Mouse (Mus musculus) limb, embryonic 13.5 days (tissue): Measurements from ENCODE around the gene Rcbtb2. TPM values are rescaled to one million over a fixed set of nuclear protein-coding genes. Genes with fewer than 3 reads are reported as not detected.

ENCODE experiments used
- ATAC-seq: fragments of 200-750 bp; cut with Nextera tagmentation; 2 replicates; pipeline ENCODE4 v1.8.0; 2017; ENCODE audit warnings: low read depth, moderate number of reproducible peaks, moderate TSS enrichment; ENCODE audit not compliant: low FRiP score
- H3K27ac ChIP-seq: fragments of 300-500 bp; sonication (generic); 2 replicates; pipeline ENCODE4 v1.5.1; 2015; ENCODE audit warnings: inconsistent platforms, mild to moderate bottlenecking, moderate library complexity
- H3K27me3 ChIP-seq: fragments of 300-500 bp; sonication (generic); 2 replicates; pipeline ENCODE4 v1.6.1; 2015; ENCODE audit warnings: mild to moderate bottlenecking, inconsistent platforms
- H3K36me3 ChIP-seq: fragments of 300-500 bp; sonication (generic); 2 replicates; pipeline ENCODE4 v1.6.1; 2015; ENCODE audit warnings: inconsistent platforms, mild to moderate bottlenecking, moderate library complexity
- H3K4me1 ChIP-seq: fragments of 300-500 bp; sonication (generic); 2 replicates; pipeline ENCODE4 v1.6.1; 2015; ENCODE audit warnings: inconsistent platforms
- H3K4me2 ChIP-seq: fragments of 300-500 bp; sonication (generic); replicated peaks from 2 replicates; pipeline ENCODE4 v1.6.1; 2015; ENCODE audit warnings: inconsistent platforms, mild to moderate bottlenecking, moderate library complexity
- H3K4me3 ChIP-seq: fragments of 300-500 bp; sonication (generic); 2 replicates; pipeline ENCODE4 v1.5.1; 2015; ENCODE audit warnings: moderate library complexity, mild to moderate bottlenecking, inconsistent platforms
- H3K9ac ChIP-seq: fragments of 300-500 bp; sonication (generic); 2 replicates; pipeline ENCODE4 v1.6.1; 2015; ENCODE audit warnings: mild to moderate bottlenecking, inconsistent platforms
- H3K9me3 ChIP-seq: fragments of 300-500 bp; sonication (generic); 2 replicates; pipeline ENCODE4 v1.6.1; 2016; ENCODE audit warnings: inconsistent platforms
- WGBS: fragments of 180-500 bp; shearing (Covaris S2); methylation state at CpG from one replicate; pipeline ENCODE4 v1.1.7; 2015; 5-methylcytosine and 5-hydroxymethylcytosine counted together
- polyA plus RNA-seq: library from polyadenylated mRNA; unstranded; fragments of >200 nt; fragmentation: Nextera tagmentation; extraction: Ambion mirVana; gene quantifications from 2 replicates; pipeline ENCODE4 v1.2.1, GENCODE M21; 2015

The Rcbtb2 gene
- polyA plus RNA-seq, 1 experiment from 2014 or later: 146 TPM

DNA sequence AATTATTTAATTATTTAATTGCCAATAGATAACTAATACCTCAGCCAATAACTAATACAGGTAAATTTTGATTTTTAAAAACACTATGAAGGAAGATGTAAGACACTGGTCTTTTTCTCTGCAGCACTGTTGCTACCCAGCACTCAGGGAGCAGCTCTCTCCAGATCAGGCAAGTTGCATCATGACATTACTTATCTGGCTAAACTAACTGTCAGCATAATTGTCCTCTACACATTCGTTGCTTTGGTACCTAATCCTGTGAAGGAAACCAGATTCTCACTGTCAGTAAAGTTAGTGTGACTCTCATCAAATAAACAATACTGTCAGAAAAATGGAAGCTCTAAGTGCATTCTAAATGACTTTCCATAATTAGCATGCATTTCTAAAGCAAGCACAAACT lies 104.0 kb downstream of the Rcbtb2 start:
- H3K36me3 ChIP-seq: no peaks in the 10 kb centered on the region
- no peaks in the 10 kb centered on the region for H3K27me3 ChIP-seq
- no peak overlapping the region for H3K4me3 ChIP-seq
- no peak overlapping the region for H3K4me2 ChIP-seq
- 18% methylated on average over 1 of the region's 1 CpGs for WGBS
- no peak overlapping the region for H3K9ac ChIP-seq
- no peak for ATAC-seq
- peaks cover 17% of the 10 kb centered on the region for H3K4me1 ChIP-seq
- H3K9me3 ChIP-seq: no peaks in the 10 kb centered on the region
- no peak overlapping the region for H3K27ac ChIP-seq

DNA sequence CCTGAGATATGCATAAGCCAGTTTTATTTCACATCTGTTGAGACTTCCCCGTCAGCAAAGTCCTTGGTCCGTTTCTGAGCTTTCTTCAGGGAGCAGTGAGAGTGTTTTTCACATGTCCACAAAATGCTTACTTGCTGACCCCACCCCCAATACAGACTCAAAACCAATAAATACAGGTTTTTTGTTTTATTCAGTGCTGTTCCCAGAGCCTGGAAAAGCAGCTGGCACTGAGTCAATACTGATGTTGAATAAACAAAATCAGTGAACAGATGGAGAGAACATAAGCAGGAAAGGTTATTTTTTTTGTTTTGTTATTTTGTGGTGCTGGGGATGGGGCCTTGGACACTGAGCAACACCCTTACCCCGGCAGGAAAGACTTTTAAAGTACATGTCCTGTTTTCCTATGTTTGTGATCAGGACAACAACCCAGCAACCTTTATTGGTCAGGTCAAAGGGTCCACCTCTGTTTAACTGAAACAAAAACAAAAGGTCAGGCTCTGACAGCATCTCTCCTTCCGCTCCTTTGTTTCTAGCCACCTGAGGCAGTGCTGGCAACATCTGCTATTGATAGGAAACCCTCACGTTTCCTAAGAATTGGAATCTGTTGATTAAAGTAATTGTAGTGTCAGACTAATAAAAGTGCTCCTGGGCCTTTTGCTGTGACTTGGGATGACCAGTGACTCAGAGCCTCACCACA lies 108.6 kb downstream of the Rcbtb2 start:
- H3K36me3 ChIP-seq: no peaks in the 10 kb centered on the region
- H3K4me1 ChIP-seq: peaks cover 29% of the 10 kb centered on the region
- H3K4me3 ChIP-seq: no peak overlapping the region
- no peak overlapping the region for H3K9ac ChIP-seq
- 0 out of 2 replicates have a peak, but pooled peaks have one; percentile 18 for ATAC-seq
- H3K9me3 ChIP-seq: no peaks in the 10 kb centered on the region
- 11% methylated on average over 5 of the region's 5 CpGs for WGBS
- no peak overlapping the region for H3K4me2 ChIP-seq
- no peaks in the 10 kb centered on the region for H3K27me3 ChIP-seq
- H3K27ac ChIP-seq: peak overlapping the region; percentile 28; the same call in 1 of the 2 replicates

DNA sequence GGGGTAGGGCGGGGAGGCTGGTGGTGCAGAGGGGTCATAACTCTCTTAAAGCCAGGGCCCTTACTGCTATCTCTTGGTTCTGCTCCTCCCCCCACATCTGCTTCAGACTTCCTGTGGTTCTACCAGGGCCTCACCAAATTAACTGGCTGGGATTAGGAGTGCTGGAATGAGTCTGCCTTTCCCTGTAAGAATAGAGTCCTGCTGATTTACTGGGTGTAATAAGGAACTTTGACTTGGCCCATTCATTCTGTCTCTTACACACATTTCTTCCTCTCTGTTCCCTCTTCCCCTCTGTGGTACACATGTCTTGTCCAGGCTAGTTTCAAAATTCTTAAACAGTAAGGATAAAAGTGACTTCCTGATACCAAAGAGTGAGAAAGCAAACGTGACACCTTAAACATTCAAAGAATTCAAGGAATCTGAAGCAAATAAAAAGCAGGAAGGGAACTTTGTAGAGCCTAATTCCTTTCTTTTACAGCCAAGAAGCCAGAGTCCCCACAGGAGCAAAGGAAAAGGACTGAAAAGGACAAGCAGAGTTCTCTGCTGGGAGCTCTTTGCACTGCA lies 111.7 kb downstream of the Rcbtb2 start:
- 0% methylated on average over 2 of the region's 2 CpGs for WGBS

DNA sequence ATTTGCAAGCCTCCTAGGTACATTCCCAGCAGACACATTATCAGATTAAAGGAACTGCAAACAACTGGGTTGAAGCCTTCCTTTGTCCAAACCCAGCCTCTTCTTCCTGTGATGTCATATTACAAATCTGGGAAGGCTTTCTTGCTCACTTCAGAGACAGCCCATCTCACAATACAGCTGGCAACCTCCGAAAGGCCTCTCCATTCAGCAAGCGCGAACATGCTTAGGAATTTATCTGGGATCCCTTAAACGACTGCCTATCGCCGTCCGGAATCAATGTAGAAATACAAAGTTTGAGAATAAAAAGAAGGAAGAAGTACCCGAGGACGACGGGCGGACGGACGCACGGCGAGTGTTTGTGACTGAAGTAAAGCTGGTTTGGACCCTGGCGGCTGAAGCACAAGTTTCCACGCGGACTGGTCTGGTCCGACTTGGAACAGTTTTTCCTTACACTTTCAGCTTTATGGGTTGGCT lies 115.0 kb downstream of the Rcbtb2 start, which contains the start of gene Lpar6:
TSS of gene Lpar6 (plus strand) at position 48 of the 474 bp plus-strand sequence.
- Histone ChIP-seq H3K4me1 (peaks cover 17% of the 10 kb centered on the region), H3K27ac (peak within 1 kb of the TSS; percentile 92), H3K9ac (peak within 1 kb of the TSS; percentile 80), H3K9me3 (no peaks in the 10 kb centered on the region), H3K4me3 (peak within 1 kb of the TSS; percentile 62), H3K27me3 (no peaks in the 10 kb centered on the region), H3K4me2 (peak within 1 kb of the TSS; percentile 64), H3K36me3 (peaks cover 6% of the 10 kb centered on the region; the same call in 1 of the 2 replicates)
- ATAC-seq: peak; percentile 87
- under 1% methylated on average over 19 of the region's 19 CpGs for WGBS

More for the DNA sequence above, 111.7 kb downstream of the Rcbtb2 start:
- Histone ChIP-seq H3K27ac (peak overlapping the region; percentile 86), H3K4me3 (no peak overlapping the region), H3K4me1 (peaks cover 27% of the 10 kb centered on the region), H3K4me2 (peak overlapping the region; percentile 28; the same call in 1 of the 2 replicates), H3K9ac (no peak overlapping the region), H3K36me3 (no peaks in the 10 kb centered on the region), H3K27me3 (no peaks in the 10 kb centered on the region), H3K9me3 (no peaks in the 10 kb centered on the region)
- peak; percentile 32; the same call in 1 of the 2 replicates for ATAC-seq

- Histone ChIP-seq H3K36me3 (peaks cover 6% of the 10 kb centered on the region; the same call in 1 of the 2 replicates), H3K27me3 (no peaks in the 10 kb centered on the region), H3K4me2 (peak overlapping the region; percentile 64), H3K9ac (peak overlapping the region; percentile 80), H3K27ac (peak overlapping the region; percentile 92), H3K4me3 (peak overlapping the region; percentile 62), H3K4me1 (peaks cover 17% of the 10 kb centered on the region), H3K9me3 (no peaks in the 10 kb centered on the region)
- peak; percentile 53 for ATAC-seq
- WGBS: under 1% methylated on average over 20 of the region's 20 CpGs
These were observed 115.8 kb downstream of the Rcbtb2 start for GRCm38 (mm10) chr14:73238498-73239250.

GRCm38 (mm10) chr14:73239291-73239690 lies 116.5 kb downstream of the Rcbtb2 start:
- Histone ChIP-seq H3K27me3 (no peaks in the 10 kb centered on the region), H3K9me3 (no peaks in the 10 kb centered on the region), H3K9ac (peak overlapping the region; percentile 80), H3K4me2 (peak overlapping the region; percentile 64), H3K4me1 (peaks cover 15% of the 10 kb centered on the region), H3K4me3 (peak overlapping the region; percentile 62), H3K27ac (peak overlapping the region; percentile 92), H3K36me3 (peaks cover 6% of the 10 kb centered on the region; the same call in 1 of the 2 replicates)
- WGBS: 0% methylated on average over 6 of the region's 6 CpGs
- no peak for ATAC-seq

GRCm38 (mm10) chr14:73239857-73240256 lies 117.0 kb downstream of the Rcbtb2 start:
- Histone ChIP-seq H3K4me2 (no peak overlapping the region), H3K36me3 (peaks cover 6% of the 10 kb centered on the region; the same call in 1 of the 2 replicates), H3K4me1 (peaks cover 9% of the 10 kb centered on the region), H3K27me3 (no peaks in the 10 kb centered on the region), H3K27ac (no peak overlapping the region), H3K9ac (no peak overlapping the region), H3K9me3 (no peaks in the 10 kb centered on the region), H3K4me3 (peak overlapping the region; percentile 17; the same call in 1 of the 2 replicates)
- no peak for ATAC-seq
- 36% methylated on average over 3 of the region's 3 CpGs for WGBS

GRCm38 (mm10) chr14:73244061-73244597 lies 121.3 kb downstream of the Rcbtb2 start:
- Histone ChIP-seq H3K27ac (no peak overlapping the region), H3K9me3 (no peaks in the 10 kb centered on the region), H3K36me3 (peaks cover 6% of the 10 kb centered on the region), H3K4me1 (no peaks in the 10 kb centered on the region), H3K4me2 (no peak overlapping the region), H3K27me3 (no peaks in the 10 kb centered on the region), H3K9ac (no peak overlapping the region), H3K4me3 (no peak overlapping the region)
- ATAC-seq: no peak
- 87% methylated on average over 2 of the region's 2 CpGs for WGBS

GRCm38 (mm10) chr14:73250056-73250455 lies 127.2 kb downstream of the Rcbtb2 start:
- H3K4me3 ChIP-seq: no peak overlapping the region
- ATAC-seq: no peak
- H3K27me3 ChIP-seq: no peaks in the 10 kb centered on the region
- no peaks in the 10 kb centered on the region; the same call in 1 of the 2 replicates for H3K36me3 ChIP-seq
- H3K4me1 ChIP-seq: no peaks in the 10 kb centered on the region
- H3K4me2 ChIP-seq: no peak overlapping the region
- H3K27ac ChIP-seq: no peak overlapping the region
- 96% methylated on average over 2 of the region's 2 CpGs for WGBS
- no peak overlapping the region for H3K9ac ChIP-seq
- no peaks in the 10 kb centered on the region for H3K9me3 ChIP-seq

DNA sequence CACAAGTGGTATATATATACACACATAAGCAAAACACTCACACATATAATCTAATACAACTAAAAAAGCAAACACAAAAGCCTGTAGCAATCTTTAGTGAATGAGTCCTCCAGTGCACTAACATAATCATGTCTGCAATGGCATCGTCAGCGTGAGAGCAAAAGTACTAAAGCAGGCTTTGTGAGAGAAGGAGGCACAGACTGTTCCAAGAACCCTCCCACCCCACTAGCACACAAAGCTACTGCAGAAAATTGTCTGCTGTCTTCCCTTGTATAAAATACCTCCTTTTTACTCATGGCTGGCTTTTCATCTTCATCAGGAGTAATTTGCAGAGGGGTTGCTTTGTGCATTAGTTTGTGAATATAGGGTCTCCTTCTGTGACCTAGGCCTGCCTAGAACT lies 129.4 kb downstream of the Rcbtb2 start:
- Histone ChIP-seq H3K4me1 (no peaks in the 10 kb centered on the region), H3K9ac (no peak overlapping the region), H3K9me3 (no peaks in the 10 kb centered on the region), H3K36me3 (no peaks in the 10 kb centered on the region), H3K4me2 (no peak overlapping the region), H3K27me3 (no peaks in the 10 kb centered on the region), H3K4me3 (no peak overlapping the region), H3K27ac (no peak overlapping the region)
- 83% methylated on average over 2 of the region's 2 CpGs for WGBS
- no peak for ATAC-seq

DNA sequence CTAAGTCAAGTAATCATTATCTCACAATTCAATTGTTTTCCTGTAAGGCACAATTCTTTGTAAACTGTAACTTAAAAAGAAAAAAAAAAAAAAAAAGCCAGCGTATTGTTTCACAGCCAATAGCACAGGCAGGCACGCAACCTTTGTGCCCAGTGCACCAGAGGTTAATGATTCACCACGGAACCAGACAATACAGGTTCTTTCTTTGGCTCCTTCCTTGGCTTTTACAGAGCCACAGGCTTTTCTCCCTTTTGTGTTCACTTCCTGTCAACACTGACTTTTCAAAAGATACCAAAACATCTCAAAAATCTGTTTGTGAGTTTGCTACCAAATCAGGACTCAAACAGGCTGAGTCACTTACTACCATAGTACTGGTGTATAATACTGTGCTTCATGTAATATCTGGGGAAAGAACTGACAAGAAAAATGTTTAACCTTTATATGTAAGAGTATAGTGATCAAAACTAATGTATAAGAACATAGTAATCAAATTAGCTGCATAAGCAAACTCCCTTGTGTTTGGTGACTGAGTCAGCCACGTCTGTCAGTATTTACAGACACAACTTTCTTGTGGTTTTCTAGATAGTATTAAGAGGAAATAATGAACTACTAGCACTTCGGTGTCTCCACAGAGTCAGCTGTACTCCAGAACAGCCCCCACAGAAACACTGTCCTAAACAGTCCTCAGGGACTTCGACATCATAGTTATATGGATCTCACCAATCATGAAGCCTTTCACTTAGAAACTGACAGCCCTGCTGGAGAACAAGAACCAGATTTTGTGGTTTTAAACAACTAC lies 130.8 kb downstream of the Rcbtb2 start:
- H3K9me3 ChIP-seq: no peaks in the 10 kb centered on the region
- 75% methylated on average over 6 of the region's 6 CpGs for WGBS
- H3K4me1 ChIP-seq: peaks cover 9% of the 10 kb centered on the region
- H3K4me3 ChIP-seq: no peak overlapping the region
- H3K36me3 ChIP-seq: no peaks in the 10 kb centered on the region
- H3K4me2 ChIP-seq: no peak overlapping the region
- H3K27ac ChIP-seq: no peak overlapping the region
- H3K27me3 ChIP-seq: no peaks in the 10 kb centered on the region
- H3K9ac ChIP-seq: no peak overlapping the region
- no peak for ATAC-seq
